Mouse (Mus musculus) adrenal gland, postnatal 10 days (tissue): ENCODE data around the gene Card10. TPM values are rescaled to one million over a fixed set of nuclear protein-coding genes. Genes with fewer than 3 reads are reported as not detected.

Experiments used
- DNase-seq: peaks from one replicate; pipeline ENCODE4 v3.0.0; 2021; ENCODE audit warnings: mixed read lengths
- total RNA-seq, 2 experiments: library from RNA; stranded (reverse); gene quantifications; 2 replicates each; pipeline ENCODE4 v1.2.3; 2021

The Card10 gene
- total RNA-seq, 2 experiments from 2014 or later = 12.0 to 12.4 TPM

DNA sequence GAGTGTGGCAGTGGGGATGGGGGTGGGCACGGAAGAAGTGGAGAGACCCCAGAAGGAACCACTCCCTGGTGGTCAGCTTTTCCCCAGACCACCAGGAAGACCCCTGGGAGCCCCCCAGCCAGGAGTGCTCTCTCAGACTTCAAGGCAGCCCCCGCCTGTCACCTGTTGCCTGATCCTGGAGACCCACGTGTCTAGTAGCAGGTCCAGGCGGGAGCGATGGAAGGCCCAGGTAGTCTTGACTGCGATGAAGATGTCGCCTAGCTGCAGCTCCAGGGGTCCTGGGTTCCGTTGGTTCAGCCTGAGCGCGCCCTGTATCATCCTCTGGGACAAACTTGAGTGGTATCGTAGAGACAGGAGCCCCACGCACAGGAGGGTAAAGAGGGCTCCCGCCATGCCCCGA lies 30.0 kb downstream of the Card10 start:
- DNase-seq = no peak

DNA sequence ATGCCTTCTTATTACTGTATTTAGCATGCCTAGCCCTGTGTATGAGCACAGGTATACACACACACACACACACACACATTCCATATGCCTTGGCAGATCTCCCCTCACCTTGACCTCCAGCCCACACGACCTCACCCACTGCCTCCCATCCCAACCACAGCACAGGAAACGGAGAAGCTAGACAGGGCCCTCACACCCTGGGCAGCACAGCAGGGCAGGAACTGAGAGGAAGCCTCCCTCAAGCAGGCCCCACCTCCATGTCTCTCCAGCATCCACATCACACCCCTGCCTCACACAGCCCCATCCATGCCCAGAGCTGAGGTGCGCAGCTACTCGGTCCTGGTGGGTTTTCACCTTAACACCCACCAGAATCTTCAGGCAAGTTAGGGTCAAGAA lies 30.5 kb downstream of the Card10 start:
- DNase-seq = no peak

DNA sequence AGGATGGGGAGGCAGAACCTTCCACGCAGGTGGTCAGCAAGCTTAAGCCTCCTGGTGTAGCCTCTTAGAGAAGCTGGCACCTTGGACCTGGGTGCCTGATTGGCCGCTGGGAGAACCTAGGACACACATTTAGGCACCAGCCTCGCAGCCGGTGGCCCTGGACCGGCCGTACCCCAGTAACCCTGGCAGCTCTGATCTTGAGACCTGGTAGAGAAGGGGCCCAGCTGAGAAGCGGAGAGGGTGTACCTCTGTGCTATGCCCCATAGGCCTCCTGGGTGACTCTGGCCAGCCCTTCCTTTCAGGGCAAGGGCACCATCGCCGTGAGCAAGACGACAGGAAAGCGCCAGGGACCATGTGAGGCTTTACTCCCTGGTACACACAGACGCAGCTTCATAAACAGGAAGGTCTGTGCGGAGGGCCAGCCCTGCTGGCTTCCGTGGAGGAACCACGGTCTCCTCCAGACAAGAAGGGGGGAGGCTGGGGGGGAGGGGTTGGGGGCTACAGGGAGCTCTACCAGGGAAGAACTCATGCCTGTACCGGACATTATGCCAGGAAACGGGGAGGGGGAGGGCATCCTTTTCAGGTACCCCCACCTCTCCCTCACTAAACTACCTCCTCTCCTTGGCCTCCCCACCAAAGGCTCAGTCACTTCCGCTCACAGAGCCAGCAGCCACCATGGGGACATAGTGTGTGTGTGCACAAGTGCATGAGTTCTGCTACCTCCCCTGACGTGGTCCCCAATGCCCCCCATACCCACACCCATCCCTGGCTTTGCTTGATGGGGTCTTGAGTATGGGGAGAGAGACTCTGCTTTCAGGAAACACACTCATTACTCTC lies 31.1 kb downstream of the Card10 start:
- DNase-seq = no peak

DNA sequence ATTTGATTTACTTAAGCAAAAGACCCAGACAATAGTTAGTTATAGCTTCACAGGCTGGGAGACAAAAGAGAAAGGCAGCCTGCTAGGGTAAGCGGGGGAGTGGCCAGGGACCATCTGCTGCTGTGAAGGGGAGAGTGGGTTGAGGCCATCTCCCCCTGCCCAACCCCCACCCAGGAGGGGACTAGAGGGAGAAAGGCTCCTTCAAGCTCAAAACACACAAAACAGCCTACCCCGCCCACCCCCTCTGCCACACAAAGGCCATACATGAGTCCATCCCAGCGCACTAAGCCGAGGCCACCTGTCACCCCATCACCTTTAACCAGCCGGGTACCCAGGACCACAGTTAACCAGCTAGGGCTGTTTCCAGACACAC lies 31.9 kb downstream of the Card10 start:
- DNase-seq = no peak

GRCm38 (mm10) chr15:78770234-78770982 lies 32.4 kb downstream of the Card10 start:
- no peak for DNase-seq

DNA sequence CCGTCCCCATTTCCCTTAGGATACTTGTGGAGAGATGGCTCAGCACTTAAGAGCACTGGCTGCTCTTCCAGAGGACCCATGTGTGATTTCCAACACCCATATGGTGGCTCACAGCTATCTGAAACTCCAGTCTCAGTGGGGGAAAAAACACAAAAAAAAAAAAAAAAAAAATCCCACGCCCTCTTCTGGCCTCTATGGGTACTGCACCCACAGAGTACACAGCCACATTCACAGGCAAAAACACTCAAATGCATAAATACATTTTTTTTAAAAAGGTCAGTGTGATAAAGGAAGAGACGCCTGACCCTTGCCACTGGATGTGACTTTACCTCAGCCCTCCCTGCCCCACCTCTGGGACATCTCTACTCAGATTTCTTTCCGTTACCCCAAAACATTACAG lies 33.8 kb downstream of the Card10 start:
- DNase-seq = no peak

GRCm38 (mm10) chr15:78763704-78764103 lies 39.1 kb downstream of the Card10 start:
- no peak for DNase-seq

DNA sequence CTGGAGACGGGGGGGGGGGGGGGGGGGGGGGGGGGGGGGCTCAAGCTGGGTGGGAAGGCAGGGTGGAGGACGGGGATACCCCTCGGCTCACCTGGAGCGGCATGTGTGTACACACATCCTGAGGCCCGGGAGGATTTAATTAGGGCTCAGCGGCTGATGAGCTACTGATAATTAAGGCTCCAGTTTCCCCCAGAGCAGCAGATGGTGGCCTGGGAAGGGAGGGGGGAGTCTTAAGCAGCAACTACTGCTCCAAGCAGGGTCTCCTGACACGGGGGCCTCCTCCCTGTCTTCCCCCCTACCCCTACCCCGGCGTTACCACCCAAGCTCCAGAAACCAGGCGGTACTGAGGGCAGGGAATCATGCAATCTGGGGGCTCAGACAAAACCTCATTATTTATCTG lies 39.6 kb downstream of the Card10 start:
- no peak for DNase-seq

DNA sequence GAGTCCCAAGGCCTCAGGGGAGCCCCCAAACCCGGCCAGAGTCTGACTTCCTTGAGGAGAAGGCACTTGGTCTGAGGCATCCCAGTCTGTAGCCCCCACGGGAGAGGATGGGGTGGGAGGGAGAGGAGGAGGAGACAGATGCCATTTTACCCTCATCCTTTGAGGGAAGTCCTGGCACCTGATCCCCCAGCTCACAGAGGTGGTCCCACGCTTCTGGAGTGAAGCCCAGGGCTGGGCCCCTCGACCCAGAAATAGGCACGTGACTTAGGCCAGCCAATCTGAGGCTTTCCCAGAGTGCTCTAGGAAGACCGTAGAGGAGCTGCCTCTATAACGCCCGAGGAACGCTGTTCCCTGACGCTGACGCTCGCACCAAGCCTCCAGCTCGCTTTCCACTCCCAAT lies 41.7 kb downstream of the Card10 start:
- DNase-seq = no peak

GRCm38 (mm10) chr15:78758132-78758531 lies 44.7 kb downstream of the Card10 start:
- DNase-seq = no peak

- DNase-seq = peak; percentile 42
Measured at GRCm38 (mm10) chr15:78755966-78756725, 46.7 kb downstream of the Card10 start.

DNA sequence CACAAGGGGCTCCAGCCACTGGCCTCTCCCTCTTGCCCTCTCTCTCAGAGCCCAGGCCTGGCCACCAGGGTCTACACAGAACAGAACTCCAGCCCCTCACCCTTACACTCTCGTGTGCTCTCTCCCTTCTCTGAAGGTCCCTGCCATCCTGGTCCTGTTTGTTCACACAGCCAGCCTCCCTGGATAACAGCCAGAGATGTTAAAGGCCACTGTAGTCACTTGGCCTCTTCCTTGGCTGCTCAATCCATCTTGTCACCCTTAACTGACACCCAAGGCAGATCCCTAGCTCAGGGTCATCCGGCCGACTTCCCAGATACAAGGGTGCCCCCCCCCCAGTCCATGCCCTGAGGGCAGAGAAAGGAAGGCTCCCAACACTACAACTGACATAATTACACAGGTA lies 47.6 kb downstream of the Card10 start:
- DNase-seq = peak; percentile 54

DNA sequence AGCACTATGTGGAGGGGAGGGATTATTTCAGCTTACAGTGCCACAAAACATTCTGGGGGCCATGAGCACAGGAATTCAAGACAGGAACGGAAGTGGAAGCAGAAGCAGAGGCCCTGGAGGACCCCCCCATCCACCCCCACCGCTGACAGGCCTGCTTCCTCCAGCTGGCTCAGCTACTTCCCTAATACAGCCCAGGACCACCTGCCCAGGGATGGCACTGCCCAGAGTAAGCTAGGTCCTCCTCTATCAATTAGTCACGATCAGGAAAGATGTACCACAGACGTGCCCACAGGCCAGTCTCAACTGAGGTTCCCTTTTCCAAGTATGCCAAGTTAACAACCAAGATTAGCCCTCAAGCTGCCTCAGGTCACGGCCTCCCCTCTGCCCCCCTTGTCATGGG lies 48.7 kb downstream of the Card10 start:
- no peak for DNase-seq

GRCm38 (mm10) chr15:78752991-78753390 lies 49.9 kb downstream of the Card10 start:
- no peak for DNase-seq

GRCm38 (mm10) chr15:78750608-78751350 lies 52.1 kb downstream of the Card10 start:
- no peak for DNase-seq

DNA sequence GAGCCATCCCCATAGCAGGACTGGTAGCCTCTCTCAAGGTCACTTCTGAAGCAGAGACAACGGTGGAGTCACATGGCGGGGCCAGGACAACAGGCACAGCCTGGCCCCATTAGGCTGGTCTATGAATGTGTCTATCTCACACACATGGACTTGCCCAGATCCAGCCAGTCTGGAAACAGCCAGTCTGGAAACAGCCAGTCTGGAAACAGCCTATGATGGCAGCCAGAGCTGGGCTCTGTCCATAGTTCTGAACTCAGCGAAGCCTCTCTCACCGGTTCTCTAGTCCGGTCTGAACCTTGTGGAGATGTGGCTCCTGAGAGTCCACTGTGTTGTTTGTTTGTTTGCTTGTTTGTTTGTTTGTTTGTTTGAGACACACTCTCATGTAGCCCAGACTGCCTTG lies 53.0 kb downstream of the Card10 start:
- DNase-seq = peak; percentile 65

- DNase-seq = peak; percentile 88
Measured at GRCm38 (mm10) chr15:78744206-78744605, 58.6 kb downstream of the Card10 start.

- no peak for DNase-seq
Measured at GRCm38 (mm10) chr15:78742831-78743230, 60.0 kb downstream of the Card10 start.

DNA sequence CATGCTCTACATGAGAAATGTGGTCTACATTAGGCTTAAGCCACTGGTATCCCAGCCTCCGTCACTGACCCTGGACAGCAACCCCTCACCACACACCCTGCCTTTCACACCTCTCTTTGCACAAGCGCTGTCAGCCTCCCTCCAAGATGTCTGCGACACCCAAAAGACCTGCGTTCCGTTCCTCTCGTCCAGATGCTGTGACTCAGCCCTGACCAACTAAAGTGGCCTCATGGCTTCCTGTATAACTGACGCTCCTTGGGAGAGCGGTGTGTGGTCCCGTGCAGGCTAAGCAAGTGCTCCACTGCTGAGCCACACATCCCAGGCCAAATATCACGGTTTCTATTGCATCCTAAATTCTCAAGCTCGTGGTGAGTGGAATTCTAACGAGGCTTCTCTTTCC lies 62.2 kb downstream of the Card10 start:
- DNase-seq = no peak

DNA sequence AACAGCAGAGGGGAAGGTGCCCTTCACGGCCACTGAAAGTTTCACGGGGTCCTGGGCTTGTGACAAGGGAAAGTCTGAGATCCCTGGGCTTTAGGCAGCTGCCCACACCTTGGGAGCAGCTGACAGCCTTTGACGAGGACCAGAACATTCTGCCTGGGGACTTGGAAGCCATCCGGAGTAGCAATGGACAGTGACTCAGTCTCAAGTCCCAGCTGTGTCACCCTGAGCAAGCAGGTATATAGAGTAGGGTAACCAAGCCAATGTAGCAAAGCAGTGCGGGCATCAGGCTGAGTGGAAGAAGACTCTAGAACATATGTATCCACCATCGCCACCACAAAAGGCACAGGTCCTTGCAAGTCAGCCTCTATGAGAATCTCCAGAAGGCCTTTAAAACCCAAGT lies 65.7 kb downstream of the Card10 start:
- DNase-seq = no peak

GRCm38 (mm10) chr15:78736681-78737100 lies 66.2 kb downstream of the Card10 start:
- DNase-seq = peak; percentile 53

- no peak for DNase-seq
Measured at GRCm38 (mm10) chr15:78736181-78736579, 66.7 kb downstream of the Card10 start.
